Mouse (Mus musculus) c-Kit-positive CD71-positive TER-119-negative erythroid progenitor cells, embryonic 14.5 days (primary cell): ENCODE results near the gene Tbc1d10c.

ENCODE experiments used
- DNase-seq: peaks from one replicate; pipeline ENCODE4 v3.0.0-alpha.2; 2013; ENCODE audit warnings: low read depth

The Tbc1d10c gene

GRCm38 (mm10) chr19:4191528-4192250 lies 605 bp upstream of the Tbc1d10c start, which contains the start of gene Ppp1ca:
Gene Ppp1ca, plus strand, starts transcription at chr19:4192065.
- peak; percentile 92 for DNase-seq

GRCm38 (mm10) chr19:4189051-4189620 lies 1.9 kb downstream of the Tbc1d10c start:
- no peak for DNase-seq

- DNase-seq = no peak
Measured at GRCm38 (mm10) chr19:4187303-4187702, 3.8 kb downstream of the Tbc1d10c start.

- no peak for DNase-seq
Measured at GRCm38 (mm10) chr19:4184976-4185975, 5.8 kb downstream of the Tbc1d10c start.

- DNase-seq = no peak
Measured at GRCm38 (mm10) chr19:4183689-4184088, 7.4 kb downstream of the Tbc1d10c start.

GRCm38 (mm10) chr19:4181892-4182291 lies 9.2 kb downstream of the Tbc1d10c start:
- DNase-seq = no peak

GRCm38 (mm10) chr19:4180411-4180810 lies 10.7 kb downstream of the Tbc1d10c start:
- no peak for DNase-seq

GRCm38 (mm10) chr19:4175368-4175947 lies 15.6 kb downstream of the Tbc1d10c start, which contains the start of gene Carns1:
Gene Carns1, minus strand, starts transcription at chr19:4175479.
- DNase-seq = no peak

- no peak for DNase-seq
Measured at GRCm38 (mm10) chr19:4172925-4173324, 18.2 kb downstream of the Tbc1d10c start.

- DNase-seq = no peak
Measured at GRCm38 (mm10) chr19:4171393-4172290, 19.4 kb downstream of the Tbc1d10c start.

GRCm38 (mm10) chr19:4170723-4171392 lies 20.2 kb downstream of the Tbc1d10c start:
- no peak for DNase-seq

- no peak for DNase-seq
Measured at GRCm38 (mm10) chr19:4169810-4170209, 21.3 kb downstream of the Tbc1d10c start.

GRCm38 (mm10) chr19:4169378-4169784 lies 21.7 kb downstream of the Tbc1d10c start:
- DNase-seq = peak; percentile 92

GRCm38 (mm10) chr19:4166678-4167476 lies 24.2 kb downstream of the Tbc1d10c start:
- DNase-seq = no peak

- no peak for DNase-seq
Measured at GRCm38 (mm10) chr19:4164721-4165120, 26.4 kb downstream of the Tbc1d10c start.

GRCm38 (mm10) chr19:4164100-4164499 lies 27.0 kb downstream of the Tbc1d10c start:
- no peak for DNase-seq

GRCm38 (mm10) chr19:4163543-4163887 lies 27.6 kb downstream of the Tbc1d10c start:
- DNase-seq = no peak

GRCm38 (mm10) chr19:4162646-4163542 lies 28.2 kb downstream of the Tbc1d10c start, which contains the start of gene Rps6kb2:
Gene Rps6kb2, minus strand, starts transcription at chr19:4163354.
- peak; percentile 96 for DNase-seq
